Mouse (Mus musculus): ENCODE data around the gene Lin52. TPM values are rescaled to one million over a fixed set of nuclear protein-coding genes. Genes with fewer than 3 reads are reported as not detected.

Gene Lin52
- polyA plus RNA-seq, 1 experiment from 2014 or later = 18.5 TPM

GRCm38 (mm10) chr12:84512016-84512415 is 60.8 kb downstream of the Lin52 start:
- H3K36me3 ChIP-seq (ENCODE audit: insufficient read depth, low read length) = no peaks in the 10 kb centered on the region
- no peak overlapping the region for H3K27ac ChIP-seq (ENCODE audit: low read length)
- WGBS = 52% methylated on average over 3 of the region's 3 CpGs
- H3K4me1 ChIP-seq (ENCODE audit: insufficient read depth, low read depth, low read length) = no peaks in the 10 kb centered on the region
- no peak for TF ChIP-seq CTCF (IDR thresholded peaks at IDR 0.05)
- no peak for TF ChIP-seq EP300 (IDR thresholded peaks at IDR 0.05)
- no peak for ATAC-seq
- DNase-seq (ENCODE audit: low spot score) = no peak
- no peak overlapping the region for H3K4me2 ChIP-seq (replicated peaks; ENCODE audit: low read depth, low read length)
- H3K4me3 ChIP-seq (ENCODE audit: low read depth, low read length) = no peak overlapping the region
- no peaks in the 10 kb centered on the region for H3K27me3 ChIP-seq (replicated peaks; ENCODE audit: insufficient read depth, low read length)
- H3K9me3 ChIP-seq (ENCODE audit: low read length) = no peaks in the 10 kb centered on the region
- no peak overlapping the region for H3K9ac ChIP-seq (replicated peaks; ENCODE audit: low read depth)

GRCm38 (mm10) chr12:84515486-84515885 is 64.3 kb downstream of the Lin52 start:
- Histone ChIP-seq H3K4me3 (ENCODE audit: low read depth, low read length) (no peak overlapping the region), H3K27me3 (replicated peaks; ENCODE audit: insufficient read depth, low read length) (no peaks in the 10 kb centered on the region), H3K36me3 (ENCODE audit: insufficient read depth, low read length) (no peaks in the 10 kb centered on the region), H3K4me1 (ENCODE audit: insufficient read depth, low read depth, low read length) (no peaks in the 10 kb centered on the region), H3K9me3 (ENCODE audit: low read length) (no peaks in the 10 kb centered on the region), H3K9ac (replicated peaks; ENCODE audit: low read depth) (no peak overlapping the region), H3K27ac (ENCODE audit: low read length) (no peak overlapping the region), H3K4me2 (replicated peaks; ENCODE audit: low read depth, low read length) (no peak overlapping the region)
- TF ChIP-seq CTCF (IDR thresholded peaks at IDR 0.05) (no peak), EP300 (IDR thresholded peaks at IDR 0.05) (no peak)
- no peak for DNase-seq (ENCODE audit: low spot score)
- ATAC-seq = no peak
- WGBS = 76% methylated on average over 4 of the region's 4 CpGs

- Histone ChIP-seq H3K27me3 (replicated peaks; ENCODE audit: insufficient read depth, low read length) (no peaks in the 10 kb centered on the region), H3K9me3 (ENCODE audit: low read length) (no peaks in the 10 kb centered on the region), H3K27ac (ENCODE audit: low read length) (no peak overlapping the region), H3K4me2 (replicated peaks; ENCODE audit: low read depth, low read length) (no peak overlapping the region), H3K36me3 (ENCODE audit: insufficient read depth, low read length) (no peaks in the 10 kb centered on the region), H3K4me1 (ENCODE audit: insufficient read depth, low read depth, low read length) (no peaks in the 10 kb centered on the region), H3K9ac (replicated peaks; ENCODE audit: low read depth) (no peak overlapping the region), H3K4me3 (ENCODE audit: low read depth, low read length) (no peak overlapping the region)
- peak; percentile 37 for TF ChIP-seq CTCF (IDR thresholded peaks at IDR 0.05)
- TF ChIP-seq EP300 (IDR thresholded peaks at IDR 0.05) = no peak
- ATAC-seq = no peak
- no peak for DNase-seq (ENCODE audit: low spot score)
- WGBS = 100% methylated on average over 1 of the region's 1 CpGs
Observed at GRCm38 (mm10) chr12:84516642-84517041, 65.4 kb downstream of the Lin52 start.

GRCm38 (mm10) chr12:84518018-84518417 is 66.8 kb downstream of the Lin52 start:
- H3K4me1 ChIP-seq (ENCODE audit: insufficient read depth, low read depth, low read length) = no peaks in the 10 kb centered on the region
- no peak for ATAC-seq
- TF ChIP-seq EP300 (IDR thresholded peaks at IDR 0.05) (no peak), CTCF (IDR thresholded peaks at IDR 0.05) (no peak)
- no peaks in the 10 kb centered on the region for H3K27me3 ChIP-seq (replicated peaks; ENCODE audit: insufficient read depth, low read length)
- no peaks in the 10 kb centered on the region for H3K36me3 ChIP-seq (ENCODE audit: insufficient read depth, low read length)
- no peak overlapping the region for H3K27ac ChIP-seq (ENCODE audit: low read length)
- WGBS = 82% methylated on average over 2 of the region's 2 CpGs
- DNase-seq (ENCODE audit: low spot score) = no peak
- H3K4me3 ChIP-seq (ENCODE audit: low read depth, low read length) = no peak overlapping the region
- no peak overlapping the region for H3K9ac ChIP-seq (replicated peaks; ENCODE audit: low read depth)
- H3K4me2 ChIP-seq (replicated peaks; ENCODE audit: low read depth, low read length) = no peak overlapping the region
- no peaks in the 10 kb centered on the region for H3K9me3 ChIP-seq (ENCODE audit: low read length)

- Histone ChIP-seq H3K4me3 (ENCODE audit: low read depth, low read length) (no peak overlapping the region), H3K36me3 (ENCODE audit: insufficient read depth, low read length) (no peaks in the 10 kb centered on the region), H3K9ac (replicated peaks; ENCODE audit: low read depth) (no peak overlapping the region), H3K4me2 (replicated peaks; ENCODE audit: low read depth, low read length) (no peak overlapping the region), H3K27me3 (replicated peaks; ENCODE audit: insufficient read depth, low read length) (no peaks in the 10 kb centered on the region), H3K4me1 (ENCODE audit: insufficient read depth, low read depth, low read length) (no peaks in the 10 kb centered on the region), H3K27ac (ENCODE audit: low read length) (no peak overlapping the region), H3K9me3 (ENCODE audit: low read length) (no peaks in the 10 kb centered on the region)
- TF ChIP-seq CTCF (IDR thresholded peaks at IDR 0.05) (no peak), EP300 (IDR thresholded peaks at IDR 0.05) (no peak)
- DNase-seq (ENCODE audit: low spot score) = no peak
- WGBS = 64% methylated on average over 3 of the region's 3 CpGs
- ATAC-seq = no peak
Observed at GRCm38 (mm10) chr12:84523728-84524127, 72.5 kb downstream of the Lin52 start.

GRCm38 (mm10) chr12:84524147-84525050 is 73.2 kb downstream of the Lin52 start:
- Histone ChIP-seq H3K4me2 (replicated peaks; ENCODE audit: low read depth, low read length) (no peak overlapping the region), H3K27ac (ENCODE audit: low read length) (no peak overlapping the region), H3K4me3 (ENCODE audit: low read depth, low read length) (no peak overlapping the region), H3K9me3 (ENCODE audit: low read length) (no peaks in the 10 kb centered on the region), H3K27me3 (replicated peaks; ENCODE audit: insufficient read depth, low read length) (no peaks in the 10 kb centered on the region), H3K36me3 (ENCODE audit: insufficient read depth, low read length) (no peaks in the 10 kb centered on the region), H3K4me1 (ENCODE audit: insufficient read depth, low read depth, low read length) (no peaks in the 10 kb centered on the region), H3K9ac (replicated peaks; ENCODE audit: low read depth) (no peak overlapping the region)
- TF ChIP-seq CTCF (IDR thresholded peaks at IDR 0.05) = no peak
- TF ChIP-seq EP300 (IDR thresholded peaks at IDR 0.05) = no peak
- DNase-seq (ENCODE audit: low spot score) (no peak), ATAC-seq (no peak)
- WGBS = 75% methylated on average over 11 of the region's 11 CpGs
